Mouse (Mus musculus): ENCODE measurements around the gene Wnt2b.

DNA sequence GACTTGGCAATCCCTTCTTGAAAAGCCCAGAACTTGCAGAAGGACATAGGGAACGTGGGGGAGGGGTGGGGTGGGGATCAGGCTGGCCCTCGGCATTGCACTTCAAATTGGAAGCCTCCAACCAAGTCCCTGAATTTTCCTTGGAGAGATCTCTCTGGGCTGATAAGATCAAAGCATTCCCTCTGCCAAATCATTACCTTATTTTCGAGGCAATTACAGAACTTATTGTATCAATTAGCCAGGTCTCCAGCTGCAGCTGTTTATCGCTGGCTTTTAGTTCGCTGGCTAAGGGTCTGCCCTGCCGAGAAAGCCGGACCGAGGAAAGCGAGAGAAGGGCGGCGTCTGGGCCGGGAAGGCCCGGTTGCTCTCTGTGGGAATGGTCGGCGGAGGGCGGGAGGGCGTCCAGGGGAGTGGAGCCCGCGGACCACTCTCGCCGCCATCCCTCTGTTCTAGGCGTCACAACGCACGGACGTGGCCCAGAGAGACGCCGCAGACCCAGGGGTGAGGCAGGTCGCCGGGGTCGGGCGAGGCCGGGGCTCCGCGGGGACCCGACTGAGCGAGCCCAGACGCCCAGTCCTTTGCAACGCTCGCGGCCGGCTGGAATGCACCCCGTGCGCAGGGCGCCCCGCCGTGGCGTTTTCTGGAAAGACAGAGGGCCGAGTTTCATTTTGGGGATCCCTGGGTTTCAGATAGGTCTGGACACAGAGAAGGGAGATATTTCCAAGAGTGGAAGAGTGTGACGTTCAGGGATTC is 6.0 kb upstream of the Wnt2b start:
- TF ChIP-seq CTCF (IDR thresholded peaks at IDR 0.05; ENCODE audit: insufficient read depth, low read depth, low read length), result no peak; the same call in none of the 2 replicates
- TF ChIP-seq POLR2A (IDR thresholded peaks at IDR 0.05; ENCODE audit: insufficient read depth, low read depth, low read length), result no peak

All from olfactory bulb, adult 2 months (tissue).